Mouse (Mus musculus): ENCODE data around the gene Ntrk3. TPM values are rescaled to one million over a fixed set of nuclear protein-coding genes. Genes with fewer than 3 reads are reported as not detected.

Ntrk3 gene
- polyA plus RNA-seq, 1 experiment from 2014 or later = 2.2 TPM

GRCm38 (mm10) chr7:78659846-78660245 is 78.0 kb downstream of the Ntrk3 start:
- ATAC-seq (ENCODE audit: low FRiP score, low read depth) = no peak
- no peak overlapping the region for H3K4me2 ChIP-seq (replicated peaks)
- WGBS = 88% methylated on average over 2 of the region's 2 CpGs

GRCm38 (mm10) chr7:78658026-78658425 is 79.8 kb downstream of the Ntrk3 start:
- Histone ChIP-seq H3K9ac (no peak overlapping the region), H3K4me1 (no peaks in the 10 kb centered on the region), H3K4me3 (no peak overlapping the region), H3K4me2 (replicated peaks) (no peak overlapping the region), H3K27ac (no peak overlapping the region), H3K36me3 (no peaks in the 10 kb centered on the region), H3K27me3 (0 out of 2 replicates have a peak, but pooled peaks cover 6% of the 10 kb centered on the region), H3K9me3 (no peaks in the 10 kb centered on the region)
- WGBS = 69% methylated on average over 10 of the region's 10 CpGs
- ATAC-seq (ENCODE audit: low FRiP score, low read depth) = no peak

More at GRCm38 (mm10) chr7:78659846-78660245, 78.0 kb downstream of the Ntrk3 start:
- Histone ChIP-seq H3K9me3 (no peaks in the 10 kb centered on the region), H3K9ac (no peak overlapping the region), H3K4me3 (no peak overlapping the region), H3K27me3 (0 out of 2 replicates have a peak, but pooled peaks cover 4% of the 10 kb centered on the region), H3K27ac (no peak overlapping the region), H3K4me1 (no peaks in the 10 kb centered on the region), H3K36me3 (no peaks in the 10 kb centered on the region)

DNA sequence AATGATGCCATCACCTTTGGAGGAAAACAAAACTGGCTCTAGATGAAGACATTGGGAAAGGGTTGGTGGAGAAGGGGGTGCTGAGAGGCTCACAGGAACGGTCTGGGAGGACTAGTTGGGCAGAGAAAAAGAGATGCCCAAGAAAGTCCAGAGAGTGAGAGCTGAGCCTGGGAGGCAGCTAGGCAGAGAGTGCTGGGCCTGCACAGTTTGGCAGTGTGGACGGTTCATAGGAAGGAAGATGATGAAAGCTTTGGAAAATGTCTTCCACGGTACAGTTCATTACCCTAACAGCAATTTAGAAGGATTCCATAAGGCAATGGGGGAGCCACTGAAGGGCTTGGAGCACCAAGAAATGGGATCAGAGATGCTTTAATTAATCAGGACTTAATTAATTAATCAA is 81.6 kb downstream of the Ntrk3 start:
- 67% methylated on average over 3 of the region's 3 CpGs for WGBS
- ATAC-seq (ENCODE audit: low FRiP score, low read depth) = no peak
- H3K27ac ChIP-seq = no peak overlapping the region
- H3K9ac ChIP-seq = no peak overlapping the region
- no peaks in the 10 kb centered on the region for H3K9me3 ChIP-seq
- H3K4me2 ChIP-seq (replicated peaks) = no peak overlapping the region
- H3K27me3 ChIP-seq = 0 out of 2 replicates have a peak, but pooled peaks cover 6% of the 10 kb centered on the region
- no peaks in the 10 kb centered on the region for H3K4me1 ChIP-seq
- no peak overlapping the region for H3K4me3 ChIP-seq
- no peaks in the 10 kb centered on the region for H3K36me3 ChIP-seq

DNA sequence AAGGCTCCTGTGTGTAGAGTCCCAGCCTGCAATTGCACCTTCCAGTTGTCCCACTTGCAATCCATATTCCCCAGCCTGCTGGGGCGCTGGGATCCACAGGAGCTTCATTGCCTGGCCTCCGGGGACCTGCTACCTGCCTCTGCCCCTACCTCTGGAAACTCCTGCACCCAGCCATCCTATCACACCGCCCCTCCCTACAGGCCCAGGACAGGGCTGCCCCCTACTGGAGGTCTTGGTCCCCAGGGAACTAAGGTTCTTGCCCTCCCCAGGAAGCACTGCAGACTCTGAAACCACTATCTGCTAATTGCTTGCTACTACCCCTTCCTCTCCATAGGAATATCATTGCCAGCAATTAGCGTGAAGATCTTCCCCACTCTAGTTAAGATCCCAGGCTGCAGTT is 84.1 kb downstream of the Ntrk3 start:
- no peak for ATAC-seq (ENCODE audit: low FRiP score, low read depth)
- no peak overlapping the region for H3K9ac ChIP-seq
- no peak overlapping the region for H3K27ac ChIP-seq
- H3K36me3 ChIP-seq = no peaks in the 10 kb centered on the region
- 24% methylated on average over 4 of the region's 4 CpGs for WGBS
- 0 out of 2 replicates have a peak, but pooled peaks cover 6% of the 10 kb centered on the region for H3K27me3 ChIP-seq
- H3K9me3 ChIP-seq = no peaks in the 10 kb centered on the region
- H3K4me3 ChIP-seq = no peak overlapping the region
- H3K4me2 ChIP-seq (replicated peaks) = no peak overlapping the region
- H3K4me1 ChIP-seq = no peaks in the 10 kb centered on the region

- 58% methylated on average over 1 of the region's 1 CpGs for WGBS
- H3K27me3 ChIP-seq = 0 out of 2 replicates have a peak, but pooled peaks cover 6% of the 10 kb centered on the region
- H3K4me1 ChIP-seq = no peaks in the 10 kb centered on the region
- H3K4me2 ChIP-seq (replicated peaks) = no peak overlapping the region
- no peaks in the 10 kb centered on the region for H3K9me3 ChIP-seq
- ATAC-seq (ENCODE audit: low FRiP score, low read depth) = no peak
- no peak overlapping the region for H3K4me3 ChIP-seq
- H3K27ac ChIP-seq = no peak overlapping the region
- no peaks in the 10 kb centered on the region for H3K36me3 ChIP-seq
- no peak overlapping the region for H3K9ac ChIP-seq
Observed at GRCm38 (mm10) chr7:78652296-78652695, 85.5 kb downstream of the Ntrk3 start.

DNA sequence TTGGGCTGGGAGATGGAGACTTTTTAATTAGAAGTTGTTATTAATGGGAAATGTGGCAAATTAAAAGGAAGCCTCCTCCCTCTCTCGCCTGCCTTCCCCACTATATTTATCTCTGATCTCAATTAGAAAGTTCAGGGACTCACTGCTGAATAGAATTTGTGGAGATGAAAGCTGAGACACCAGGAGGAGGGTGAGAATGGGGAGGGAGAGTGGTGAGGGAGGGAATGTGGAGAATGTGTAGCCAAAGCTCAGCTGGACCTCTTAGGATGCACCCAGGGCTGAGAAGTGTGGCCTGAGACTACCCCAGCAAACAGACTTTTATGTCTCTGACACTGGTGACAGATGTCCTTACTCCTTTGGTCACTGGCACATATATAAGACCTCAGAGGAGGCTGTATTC is 86.3 kb downstream of the Ntrk3 start:
- no peak overlapping the region for H3K4me3 ChIP-seq
- H3K4me2 ChIP-seq (replicated peaks) = no peak overlapping the region
- no peak for ATAC-seq (ENCODE audit: low FRiP score, low read depth)
- H3K36me3 ChIP-seq = no peaks in the 10 kb centered on the region
- no peaks in the 10 kb centered on the region for H3K4me1 ChIP-seq
- 39% methylated on average over 1 of the region's 1 CpGs for WGBS
- H3K27me3 ChIP-seq = 0 out of 2 replicates have a peak, but pooled peaks cover 6% of the 10 kb centered on the region
- no peak overlapping the region for H3K9ac ChIP-seq
- no peaks in the 10 kb centered on the region for H3K9me3 ChIP-seq
- no peak overlapping the region for H3K27ac ChIP-seq

DNA sequence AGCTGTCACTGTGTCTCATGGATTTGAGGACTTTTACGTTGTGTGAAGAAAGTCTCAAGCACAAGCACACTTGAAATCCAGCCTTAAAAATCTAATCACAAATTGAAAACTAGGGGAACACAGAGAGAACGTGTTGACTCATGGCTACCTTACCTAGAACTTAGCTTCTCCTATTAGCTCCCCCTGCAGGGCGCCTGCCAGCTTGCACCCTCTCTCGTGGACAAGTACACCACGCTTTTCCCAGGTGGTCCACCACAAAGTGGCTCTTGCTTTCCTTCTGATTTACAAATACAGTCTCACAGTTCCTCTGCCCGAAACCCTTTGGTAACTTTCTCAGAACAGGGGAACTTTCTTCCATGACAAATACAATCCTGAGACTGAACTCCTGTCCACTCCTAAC is 94.1 kb downstream of the Ntrk3 start:
- no peaks in the 10 kb centered on the region for H3K4me1 ChIP-seq
- no peaks in the 10 kb centered on the region for H3K36me3 ChIP-seq
- no peak overlapping the region for H3K4me2 ChIP-seq (replicated peaks)
- H3K4me3 ChIP-seq = no peak overlapping the region
- no peaks in the 10 kb centered on the region for H3K27me3 ChIP-seq
- no peaks in the 10 kb centered on the region for H3K9me3 ChIP-seq
- H3K27ac ChIP-seq = no peak overlapping the region
- H3K9ac ChIP-seq = no peak overlapping the region
- ATAC-seq (ENCODE audit: low FRiP score, low read depth) = no peak
- 56% methylated on average over 6 of the region's 6 CpGs for WGBS

GRCm38 (mm10) chr7:78623686-78624085 is 114.1 kb downstream of the Ntrk3 start:
- 62% methylated on average over 4 of the region's 4 CpGs for WGBS
- H3K4me2 ChIP-seq (replicated peaks) = no peak overlapping the region
- H3K36me3 ChIP-seq = no peaks in the 10 kb centered on the region
- no peaks in the 10 kb centered on the region for H3K4me1 ChIP-seq
- H3K9me3 ChIP-seq = no peaks in the 10 kb centered on the region
- H3K4me3 ChIP-seq = no peak overlapping the region
- H3K27me3 ChIP-seq = no peaks in the 10 kb centered on the region
- H3K9ac ChIP-seq = no peak overlapping the region
- H3K27ac ChIP-seq = no peak overlapping the region
- no peak for ATAC-seq (ENCODE audit: low FRiP score, low read depth)

GRCm38 (mm10) chr7:78621115-78621514 is 116.7 kb downstream of the Ntrk3 start:
- ATAC-seq (ENCODE audit: low FRiP score, low read depth) = no peak
- no peaks in the 10 kb centered on the region for H3K36me3 ChIP-seq
- H3K9me3 ChIP-seq = no peaks in the 10 kb centered on the region
- WGBS = 44% methylated on average over 4 of the region's 4 CpGs
- no peak overlapping the region for H3K4me3 ChIP-seq
- no peak overlapping the region for H3K27ac ChIP-seq
- H3K27me3 ChIP-seq = no peaks in the 10 kb centered on the region
- no peak overlapping the region for H3K9ac ChIP-seq
- no peak overlapping the region for H3K4me2 ChIP-seq (replicated peaks)
- no peaks in the 10 kb centered on the region for H3K4me1 ChIP-seq

- WGBS = 56% methylated on average over 9 of the region's 9 CpGs
- H3K4me1 ChIP-seq = no peaks in the 10 kb centered on the region
- no peaks in the 10 kb centered on the region for H3K27me3 ChIP-seq
- no peaks in the 10 kb centered on the region for H3K9me3 ChIP-seq
- H3K9ac ChIP-seq = no peak overlapping the region
- no peak overlapping the region for H3K27ac ChIP-seq
- H3K4me2 ChIP-seq (replicated peaks) = no peak overlapping the region
- ATAC-seq (ENCODE audit: low FRiP score, low read depth) = no peak
- no peaks in the 10 kb centered on the region for H3K36me3 ChIP-seq
- no peak overlapping the region for H3K4me3 ChIP-seq
Observed at GRCm38 (mm10) chr7:78619818-78620577, 117.8 kb downstream of the Ntrk3 start.

- H3K36me3 ChIP-seq = no peaks in the 10 kb centered on the region
- H3K9ac ChIP-seq = no peak overlapping the region
- no peak overlapping the region for H3K4me3 ChIP-seq
- no peak for ATAC-seq (ENCODE audit: low FRiP score, low read depth)
- H3K9me3 ChIP-seq = no peaks in the 10 kb centered on the region
- 27% methylated on average over 5 of the region's 5 CpGs for WGBS
- H3K4me2 ChIP-seq (replicated peaks) = no peak overlapping the region
- H3K27me3 ChIP-seq = peaks cover 22% of the 10 kb centered on the region
- H3K4me1 ChIP-seq = no peaks in the 10 kb centered on the region
- no peak overlapping the region for H3K27ac ChIP-seq
Observed at GRCm38 (mm10) chr7:78605538-78606130, 132.2 kb downstream of the Ntrk3 start.

DNA sequence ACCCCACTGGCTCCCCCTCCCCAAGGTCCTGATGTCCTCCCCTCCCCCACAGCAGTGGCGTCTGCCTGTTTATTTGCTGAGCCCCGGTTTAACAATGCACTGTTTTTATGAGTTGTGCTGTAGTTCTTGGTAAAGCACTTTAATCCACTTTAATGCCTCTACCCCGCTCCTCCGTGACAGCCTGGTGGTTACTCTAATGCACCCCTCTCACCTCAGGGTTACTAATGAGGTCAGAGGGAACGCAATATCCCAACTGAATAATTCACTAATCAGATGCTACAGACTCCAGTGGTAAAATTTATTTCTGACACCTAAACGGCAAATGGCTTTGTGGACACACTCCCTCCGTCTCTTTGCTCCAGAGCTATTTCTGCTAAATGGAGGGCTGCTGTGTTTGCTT is 133.9 kb downstream of the Ntrk3 start:
- Histone ChIP-seq H3K36me3 (no peaks in the 10 kb centered on the region), H3K9ac (no peak overlapping the region), H3K27ac (no peak overlapping the region), H3K4me3 (no peak overlapping the region), H3K4me1 (no peaks in the 10 kb centered on the region), H3K4me2 (replicated peaks) (no peak overlapping the region), H3K9me3 (no peaks in the 10 kb centered on the region), H3K27me3 (peaks cover 39% of the 10 kb centered on the region)
- ATAC-seq (ENCODE audit: low FRiP score, low read depth) = no peak
- 18% methylated on average over 7 of the region's 7 CpGs for WGBS
